Mouse (Mus musculus): ENCODE measurements around the gene G430095P16Rik. TPM values are rescaled to one million over a fixed set of nuclear protein-coding genes. Genes with fewer than 3 reads are reported as not detected.

G430095P16Rik gene
- total RNA-seq, 2 experiments from 2014 or later, result 0.54 TPM; not detected in 1

DNA sequence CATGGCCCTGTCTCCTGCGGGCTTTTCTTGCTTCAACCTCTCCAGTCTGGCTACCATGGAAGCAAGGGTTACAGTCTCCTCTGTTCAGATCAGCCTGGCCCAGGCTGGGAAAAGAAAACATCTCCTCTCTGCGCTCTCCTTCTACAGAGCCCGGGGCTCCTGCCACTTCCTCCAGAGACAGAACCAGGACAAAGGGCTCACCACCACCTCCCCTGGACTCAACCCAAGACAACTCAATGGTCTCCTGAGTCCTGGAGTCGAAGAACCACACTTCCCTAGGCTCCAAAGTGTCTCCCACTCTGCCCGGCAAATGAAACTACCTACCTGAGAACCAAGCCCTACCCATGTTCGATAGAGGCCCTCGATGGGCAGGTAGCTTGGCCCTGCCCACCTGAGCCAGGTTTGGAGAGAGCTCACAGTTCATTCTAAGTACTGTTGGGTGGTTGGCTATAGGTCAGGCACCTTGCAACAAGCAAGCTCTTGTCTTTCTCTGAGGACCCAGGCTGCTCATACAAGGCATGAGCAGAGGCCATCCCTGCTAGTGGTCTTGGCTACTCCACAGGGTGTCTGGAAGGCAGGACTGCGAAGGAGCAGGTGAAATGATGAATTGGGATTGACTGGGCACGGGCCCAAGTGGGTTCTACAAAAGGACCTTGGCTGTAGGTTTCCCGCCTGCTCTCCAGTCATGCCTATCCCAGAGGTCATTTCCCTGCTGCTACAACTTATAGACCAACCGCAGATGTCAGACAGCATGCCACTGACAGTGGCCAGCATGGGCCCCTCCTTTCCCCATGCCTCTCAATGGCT is 8.8 kb downstream of the G430095P16Rik start:
- no peak for DNase-seq (ENCODE audit: low spot score in 2 of 2)
- TF ChIP-seq CTCF (conservative IDR thresholded peaks at IDR 0.05), result no peak
- Histone ChIP-seq H3K4me3 (no peak overlapping the region), H3K27ac (peak overlapping the region; percentile 93)

GRCm38 (mm10) chr8:84732545-84732944 is 9.7 kb downstream of the G430095P16Rik start:
- H3K4me3 ChIP-seq, result no peak overlapping the region
- peak overlapping the region; percentile 93 for H3K27ac ChIP-seq
- DNase-seq (ENCODE audit: low spot score in 2 of 2), result no peak
- no peak for TF ChIP-seq CTCF (conservative IDR thresholded peaks at IDR 0.05)

- H3K27ac ChIP-seq, result peak overlapping the region; percentile 93
- no peak for DNase-seq (ENCODE audit: low spot score in 2 of 2)
- no peak for TF ChIP-seq CTCF (conservative IDR thresholded peaks at IDR 0.05)
- no peak overlapping the region for H3K4me3 ChIP-seq
Observed at GRCm38 (mm10) chr8:84732996-84733395, 10.2 kb downstream of the G430095P16Rik start.

GRCm38 (mm10) chr8:84733959-84734358 is 11.2 kb downstream of the G430095P16Rik start:
- Histone ChIP-seq H3K27ac (peak overlapping the region; percentile 93), H3K4me3 (no peak overlapping the region)
- TF ChIP-seq CTCF (conservative IDR thresholded peaks at IDR 0.05), result no peak
- no peak for DNase-seq (ENCODE audit: low spot score in 2 of 2)

DNA sequence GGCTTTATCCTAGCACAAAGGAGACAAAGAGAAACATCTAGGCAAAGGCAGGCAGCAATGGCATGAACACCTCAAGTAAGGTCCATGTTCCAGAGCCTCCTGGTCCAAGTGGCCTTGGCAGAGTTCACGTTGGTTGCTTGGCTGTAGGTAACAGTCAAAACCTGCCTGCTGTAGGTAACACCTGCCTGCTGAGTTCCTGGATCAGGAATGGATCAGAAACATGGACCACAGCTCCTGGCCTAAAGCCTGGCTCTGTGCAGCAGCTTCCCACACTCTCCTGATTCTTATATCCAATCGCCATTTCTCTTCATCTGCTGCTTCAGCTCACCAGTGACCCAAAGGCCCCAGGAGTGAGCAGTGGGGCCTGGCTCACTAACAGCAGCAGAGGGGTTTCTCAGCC is 11.9 kb downstream of the G430095P16Rik start:
- no peak for TF ChIP-seq CTCF (conservative IDR thresholded peaks at IDR 0.05)
- DNase-seq (ENCODE audit: low spot score in 2 of 2), result no peak
- H3K27ac ChIP-seq, result peak overlapping the region; percentile 93
- H3K4me3 ChIP-seq, result no peak overlapping the region

GRCm38 (mm10) chr8:84735597-84735996 is 12.8 kb downstream of the G430095P16Rik start:
- no peak for TF ChIP-seq CTCF (conservative IDR thresholded peaks at IDR 0.05)
- Histone ChIP-seq H3K27ac (peak overlapping the region; percentile 93), H3K4me3 (no peak overlapping the region)
- no peak for DNase-seq (ENCODE audit: low spot score in 2 of 2)

DNA sequence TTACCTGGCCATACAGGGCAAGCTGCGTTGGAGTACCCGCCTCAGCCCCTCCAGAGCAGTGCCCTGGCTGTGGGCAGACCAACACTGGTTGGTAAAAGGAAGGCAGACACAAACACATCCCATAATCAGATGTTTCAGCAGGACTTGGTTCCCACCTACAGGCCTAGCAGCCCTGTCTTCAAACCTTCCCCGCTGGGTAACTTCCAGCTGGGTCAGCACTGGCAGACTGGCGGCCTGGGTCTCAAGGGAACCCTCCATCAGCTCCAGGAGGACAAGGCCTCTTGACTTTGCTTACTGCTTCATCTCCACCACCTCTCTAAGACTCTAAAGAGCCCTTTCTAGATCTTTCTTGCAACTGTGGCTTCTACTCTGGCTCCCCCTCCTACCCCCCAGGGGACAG is 13.7 kb downstream of the G430095P16Rik start:
- TF ChIP-seq CTCF (conservative IDR thresholded peaks at IDR 0.05), result no peak
- Histone ChIP-seq H3K4me3 (no peak overlapping the region; the same call in 1 of the 2 replicates), H3K27ac (peak overlapping the region; percentile 93)
- no peak for DNase-seq (ENCODE audit: low spot score in 2 of 2)

GRCm38 (mm10) chr8:84737608-84738007 is 14.8 kb downstream of the G430095P16Rik start:
- TF ChIP-seq CTCF (conservative IDR thresholded peaks at IDR 0.05), result peak; percentile 99
- peak overlapping the region; percentile 80 for H3K27ac ChIP-seq
- H3K4me3 ChIP-seq, result peak overlapping the region; percentile 20; the same call in 1 of the 2 replicates
- peak; percentile 68 for DNase-seq (ENCODE audit: low spot score in 2 of 2)

DNA sequence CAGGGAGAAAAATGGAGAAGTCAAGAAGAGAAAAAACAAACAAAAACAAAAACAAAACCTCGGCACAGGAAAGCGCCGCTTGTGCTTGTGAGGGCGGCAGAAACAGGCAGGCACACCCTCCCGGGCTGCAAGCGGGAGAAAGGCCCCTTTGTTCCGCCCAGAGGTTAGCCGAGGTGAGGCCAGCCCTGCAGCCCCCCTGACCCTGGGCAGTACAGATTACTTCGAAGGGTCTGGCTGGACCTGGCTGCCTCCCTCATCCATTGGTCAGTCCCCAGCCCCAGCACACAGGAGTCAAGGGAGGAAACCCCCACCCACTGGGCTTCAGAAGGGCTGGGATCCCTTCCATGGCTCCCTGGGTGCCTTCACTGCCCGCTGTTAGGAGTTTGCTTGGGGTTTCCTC is 15.5 kb downstream of the G430095P16Rik start:
- no peak for TF ChIP-seq CTCF (conservative IDR thresholded peaks at IDR 0.05)
- Histone ChIP-seq H3K27ac (peak overlapping the region; percentile 80), H3K4me3 (no peak overlapping the region)
- DNase-seq (ENCODE audit: low spot score in 2 of 2), result no peak

DNA sequence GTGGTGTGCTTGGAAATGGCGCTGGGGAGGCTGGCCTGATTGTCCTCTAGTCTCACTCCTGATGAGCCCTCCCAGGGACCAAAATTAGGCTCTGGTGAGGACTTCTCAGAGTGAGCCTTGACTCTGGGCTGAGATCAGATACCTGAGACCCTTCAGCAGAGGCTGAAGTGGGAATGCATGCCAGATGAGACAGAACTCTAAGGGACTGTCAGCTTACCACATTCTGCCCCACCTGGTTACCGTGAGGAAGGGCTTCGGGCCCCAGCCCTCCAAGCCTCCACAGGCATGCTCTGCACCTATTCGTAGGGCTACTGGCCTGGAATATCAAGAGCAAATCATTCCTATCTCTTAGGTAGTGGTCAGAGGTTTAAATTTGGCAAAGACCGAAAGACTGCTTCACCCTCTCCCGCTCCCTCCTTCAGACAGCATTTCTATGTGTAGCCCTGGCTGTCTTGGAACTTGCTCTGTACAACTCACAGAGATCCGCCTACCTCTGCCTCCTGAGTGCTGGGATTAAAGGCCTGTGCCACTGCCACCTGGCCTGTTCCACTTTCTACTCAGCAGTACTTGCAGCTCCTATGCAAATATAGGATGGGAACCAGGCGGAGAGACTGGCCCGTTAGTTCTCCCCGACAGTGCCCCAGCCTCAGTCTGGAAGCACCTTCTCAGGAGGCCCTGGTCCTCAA is 16.1 kb downstream of the G430095P16Rik start:
- no peak overlapping the region for H3K4me3 ChIP-seq
- no peak for DNase-seq (ENCODE audit: low spot score in 2 of 2)
- TF ChIP-seq CTCF (conservative IDR thresholded peaks at IDR 0.05), result no peak
- H3K27ac ChIP-seq, result peak overlapping the region; percentile 80

GRCm38 (mm10) chr8:84739401-84739742 is 16.6 kb downstream of the G430095P16Rik start:
- no peak for TF ChIP-seq CTCF (conservative IDR thresholded peaks at IDR 0.05)
- Histone ChIP-seq H3K27ac (peak overlapping the region; percentile 80), H3K4me3 (no peak overlapping the region)
- no peak for DNase-seq (ENCODE audit: low spot score in 2 of 2)

DNA sequence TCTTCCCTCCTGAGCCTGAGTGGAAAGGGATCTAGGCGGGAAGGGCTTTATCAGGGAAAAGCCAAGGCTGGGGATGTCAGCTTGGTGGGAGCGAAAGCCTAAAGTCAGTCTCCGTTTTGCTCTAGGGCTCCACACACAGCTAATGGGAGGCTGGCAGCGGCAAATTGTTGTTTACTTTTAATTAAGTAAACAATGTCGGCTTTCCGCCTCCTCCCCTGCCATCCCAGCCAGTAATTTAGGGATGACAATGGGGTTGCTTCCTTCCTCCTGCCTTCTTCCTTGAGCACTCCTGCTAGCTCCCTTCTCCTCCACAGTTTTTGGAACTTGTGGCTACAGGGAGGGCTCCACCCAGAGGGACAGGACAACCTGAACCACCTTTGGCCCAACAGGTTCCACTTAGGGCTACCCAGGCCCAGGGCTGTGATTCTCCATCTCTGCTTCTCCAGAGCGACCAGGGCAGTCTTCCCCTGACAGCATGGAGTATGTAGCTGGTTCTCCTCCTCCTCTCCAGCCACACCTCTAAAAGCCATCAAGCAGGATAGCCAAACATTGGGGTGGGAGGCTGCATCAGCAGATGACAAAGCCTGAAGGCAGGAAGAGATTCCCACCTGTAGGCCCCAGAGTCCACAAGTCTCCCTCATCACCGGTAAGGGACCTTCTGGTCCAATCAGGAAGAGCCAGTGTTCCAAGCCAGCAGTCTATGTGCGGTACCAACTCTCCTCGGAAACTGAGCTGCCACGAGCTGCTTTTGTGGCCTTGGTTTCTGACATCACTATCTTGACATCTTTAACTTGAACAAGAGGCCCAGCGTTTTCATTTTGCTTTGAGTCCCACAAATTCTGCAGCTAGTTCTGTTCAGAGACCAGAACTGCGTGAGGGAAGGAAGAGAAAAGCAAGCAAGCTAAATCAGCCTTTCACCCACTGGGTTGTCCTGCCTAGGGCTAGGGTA is 18.4 kb downstream of the G430095P16Rik start:
- H3K27ac ChIP-seq, result peak overlapping the region; percentile 84
- no peak for TF ChIP-seq CTCF (conservative IDR thresholded peaks at IDR 0.05)
- DNase-seq (ENCODE audit: low spot score in 2 of 2), result no peak
- no peak overlapping the region for H3K4me3 ChIP-seq

Measured in layer of hippocampus, adult 2 months (tissue).